8 mouse cellular contexts compared by ENCODE assay signal in genomic region chr4:125029891-125030614, GRCm38 (mm10). TPM values are rescaled to one million over a fixed set of nuclear protein-coding genes. Genes with fewer than 3 reads are reported as not detected.
DNase-seq lines count a peak whose midpoint lies in the region; ATAC-seq lines count a peak whose summit lies in the region.

No protein-coding gene starts in this region.

- peaks cover 20% of the 10 kb centered on the region for H3K36me3 ChIP-seq in heart, embryonic 13.5 days
- H3K36me3 ChIP-seq in liver, embryonic 12.5 days = peaks cover 26% of the 10 kb centered on the region
- 0 out of 2 replicates have a peak, but pooled peaks cover 4% of the 10 kb centered on the region for H3K36me3 ChIP-seq in stomach, embryonic 15.5 days

- no peaks in the 10 kb centered on the region for H3K9me3 ChIP-seq in heart, embryonic 13.5 days
- H3K9me3 ChIP-seq in liver, embryonic 12.5 days (replicated peaks) = no peaks in the 10 kb centered on the region
- H3K9me3 ChIP-seq in stomach, embryonic 15.5 days = no peaks in the 10 kb centered on the region

- peak overlapping the region; percentile 96 for H3K9ac ChIP-seq in heart, embryonic 13.5 days
- H3K9ac ChIP-seq in liver, embryonic 12.5 days = peak overlapping the region; percentile 84
- H3K9ac ChIP-seq in stomach, embryonic 15.5 days = peak overlapping the region; percentile 73

- ATAC-seq in erythroid progenitor cell, adult 5-6 weeks (replicated peaks; ENCODE audit: low FRiP score, poor library complexity, severe bottlenecking) = peak; percentile 100
- peak; percentile 86 for ATAC-seq in heart, embryonic 13.5 days (ENCODE audit: extremely low read depth, insufficient number of reproducible peaks, low FRiP score, low TSS enrichment)
- ATAC-seq in liver, embryonic 12.5 days = peak; percentile 98
- ATAC-seq in stomach, embryonic 15.5 days (ENCODE audit: insufficient read depth, low FRiP score, low read depth) = peak; percentile 98

- WGBS in heart, embryonic 13.5 days = under 1% methylated on average over 50 of the region's 50 CpGs
- WGBS in liver, embryonic 12.5 days (ENCODE audit: insufficient replicate concordance) = under 1% methylated on average over 50 of the region's 50 CpGs
- under 1% methylated on average over 50 of the region's 50 CpGs for WGBS in stomach, embryonic 15.5 days

- H3K27ac ChIP-seq in heart, embryonic 13.5 days (replicated peaks) = peak overlapping the region; percentile 61; the same call in 1 of the 2 replicates
- H3K27ac ChIP-seq in liver, embryonic 12.5 days = peak overlapping the region; percentile 73
- H3K27ac ChIP-seq in stomach, embryonic 15.5 days = peak overlapping the region; percentile 46

- DNase-seq in CD4-positive helper T cell, adult 2 months (ENCODE audit: low read depth, low spot score) = peak; percentile 94
- peak; percentile 65 for DNase-seq in brain, embryonic 18.5 days (ENCODE audit: low read depth, low spot score)
- DNase-seq in kidney, postnatal 10 days = peak; percentile 98
- DNase-seq in natural killer cell, adult 2 months (ENCODE audit: low spot score in 2 of 2) = peak; percentile 83 to 87

- H3K4me3 ChIP-seq in heart, embryonic 13.5 days = peak overlapping the region; percentile 93
- H3K4me3 ChIP-seq in liver, embryonic 12.5 days = peak overlapping the region; percentile 91
- H3K4me3 ChIP-seq in stomach, embryonic 15.5 days (replicated peaks) = peak overlapping the region; percentile 82

- peaks cover 16% of the 10 kb centered on the region for H3K4me1 ChIP-seq in heart, embryonic 13.5 days
- peaks cover 34% of the 10 kb centered on the region for H3K4me1 ChIP-seq in liver, embryonic 12.5 days
- no peaks in the 10 kb centered on the region for H3K4me1 ChIP-seq in stomach, embryonic 15.5 days

- H3K4me2 ChIP-seq in heart, embryonic 13.5 days = peak overlapping the region; percentile 95
- peak overlapping the region; percentile 80 for H3K4me2 ChIP-seq in liver, embryonic 12.5 days
- peak overlapping the region; percentile 84 for H3K4me2 ChIP-seq in stomach, embryonic 15.5 days

- peaks cover 22% of the 10 kb centered on the region for H3K27me3 ChIP-seq in heart, embryonic 13.5 days (replicated peaks)
- peaks cover 30% of the 10 kb centered on the region for H3K27me3 ChIP-seq in liver, embryonic 12.5 days (replicated peaks)
- no peaks in the 10 kb centered on the region for H3K27me3 ChIP-seq in stomach, embryonic 15.5 days (replicated peaks)

RNA-seq across cellular contexts. Expression of gene Gnl2, which starts 13.7 kb away (rescaled TPM):
- 12.3 and 25.6 TPM in 2 replicates for total RNA-seq in erythroid progenitor cell, adult 5-6 weeks (2015; ENCODE audit: low replicate concordance)
- 34.7 and 36.3 TPM in 2 replicates for total RNA-seq in erythroid progenitor cell, adult 5-6 weeks (2017; ENCODE audit: low replicate concordance)
- 54.8 and 56.4 TPM in 2 replicates for polyA plus RNA-seq in heart, embryonic 13.5 days (2015; fragmentation: Nextera tagmentation; extraction: Ambion mirVana)
- 69.9 and 72.5 TPM in 2 replicates for polyA plus RNA-seq in liver, embryonic 12.5 days (2016; fragmentation: Nextera tagmentation; extraction: Ambion mirVana)
- 76.1 and 78.3 TPM in 2 replicates for polyA plus RNA-seq in stomach, embryonic 15.5 days (2015; fragmentation: Nextera tagmentation; extraction: Ambion mirVana)

RNA-seq across cellular contexts. Expression of gene Dnali1, which starts 35.5 kb away (rescaled TPM):
- not detected in 2 replicates for total RNA-seq in erythroid progenitor cell, adult 5-6 weeks (2015; ENCODE audit: low replicate concordance)
- total RNA-seq in erythroid progenitor cell, adult 5-6 weeks (2017; ENCODE audit: low replicate concordance) = not detected in 2 replicates
- polyA plus RNA-seq in heart, embryonic 13.5 days (2015; fragmentation: Nextera tagmentation; extraction: Ambion mirVana) = 0.11 and 0.13 TPM in 2 replicates
- polyA plus RNA-seq in liver, embryonic 12.5 days (2016; fragmentation: Nextera tagmentation; extraction: Ambion mirVana) = 0.10 TPM in 1 of 2 replicates, not detected in the other
- polyA plus RNA-seq in stomach, embryonic 15.5 days (2015; fragmentation: Nextera tagmentation; extraction: Ambion mirVana) = 0.08 and 0.22 TPM in 2 replicates

RNA-seq across cellular contexts. Expression of gene Snip1, which starts 36.4 kb away (rescaled TPM):
- 14.8 and 36.5 TPM in 2 replicates for total RNA-seq in erythroid progenitor cell, adult 5-6 weeks (2015; ENCODE audit: low replicate concordance)
- total RNA-seq in erythroid progenitor cell, adult 5-6 weeks (2017; ENCODE audit: low replicate concordance) = 19.6 and 21.6 TPM in 2 replicates
- polyA plus RNA-seq in heart, embryonic 13.5 days (2015; fragmentation: Nextera tagmentation; extraction: Ambion mirVana) = 14.0 and 18.8 TPM in 2 replicates
- 21.6 and 24.8 TPM in 2 replicates for polyA plus RNA-seq in liver, embryonic 12.5 days (2016; fragmentation: Nextera tagmentation; extraction: Ambion mirVana)
- 26.3 and 27.5 TPM in 2 replicates for polyA plus RNA-seq in stomach, embryonic 15.5 days (2015; fragmentation: Nextera tagmentation; extraction: Ambion mirVana)

RNA-seq across cellular contexts. Expression of gene Rspo1, which starts 43.8 kb away (rescaled TPM):
- total RNA-seq in erythroid progenitor cell, adult 5-6 weeks (2015; ENCODE audit: low replicate concordance) = 0.72 TPM in 1 of 2 replicates, not detected in the other
- not detected in 2 replicates for total RNA-seq in erythroid progenitor cell, adult 5-6 weeks (2017; ENCODE audit: low replicate concordance)
- 7.3 and 9.1 TPM in 2 replicates for polyA plus RNA-seq in heart, embryonic 13.5 days (2015; fragmentation: Nextera tagmentation; extraction: Ambion mirVana)
- 1.2 and 1.4 TPM in 2 replicates for polyA plus RNA-seq in liver, embryonic 12.5 days (2016; fragmentation: Nextera tagmentation; extraction: Ambion mirVana)
- polyA plus RNA-seq in stomach, embryonic 15.5 days (2015; fragmentation: Nextera tagmentation; extraction: Ambion mirVana) = 12.9 and 14.5 TPM in 2 replicates

RNA-seq across cellular contexts. Expression of gene Meaf6, which starts 54.9 kb away (rescaled TPM):
- total RNA-seq in erythroid progenitor cell, adult 5-6 weeks (2015; ENCODE audit: low replicate concordance) = 27.0 and 66.7 TPM in 2 replicates
- total RNA-seq in erythroid progenitor cell, adult 5-6 weeks (2017; ENCODE audit: low replicate concordance) = 25.7 and 37.1 TPM in 2 replicates
- 42.6 and 43.3 TPM in 2 replicates for polyA plus RNA-seq in heart, embryonic 13.5 days (2015; fragmentation: Nextera tagmentation; extraction: Ambion mirVana)
- 31.6 and 33.0 TPM in 2 replicates for polyA plus RNA-seq in liver, embryonic 12.5 days (2016; fragmentation: Nextera tagmentation; extraction: Ambion mirVana)
- polyA plus RNA-seq in stomach, embryonic 15.5 days (2015; fragmentation: Nextera tagmentation; extraction: Ambion mirVana) = 45.9 and 52.1 TPM in 2 replicates

Comparison
In these comparisons a context has a peak if more than half of its experiments do, and no peak if none do; other contexts are left out.
1. Peak in every context shown above with its lines: DNase-seq, ATAC-seq, H3K4me3 ChIP-seq and H3K27ac ChIP-seq.